14 mouse cellular contexts compared by ENCODE assay signal in genomic region chr2:27751135-27751519, GRCm38 (mm10).
A peak's percentile ranks its signal among the peaks of the same experiment; 100 is the strongest.
DNase-seq lines count a peak whose midpoint lies in the region; ATAC-seq and TF ChIP-seq lines count a peak whose summit lies in the region.
"Had no signal": no experiment of that assay in that cellular context is flagged by ENCODE, and none has a peak within 500 bp of the region (broad histone marks: within the 10 kb centered on the region; RNA-seq: fewer than 3 reads in every experiment).

No protein-coding gene starts in this region.

- peaks cover 27% of the 10 kb centered on the region for H3K27me3 ChIP-seq in heart, embryonic 12.5 days (replicated peaks)
- no peaks in the 10 kb centered on the region for H3K27me3 ChIP-seq in liver, adult 2 months (ENCODE audit: control insufficient read depth, insufficient read depth, low read length)
- H3K27me3 ChIP-seq in intestine, embryonic 16.5 days (replicated peaks; ENCODE audit: control insufficient read depth, insufficient read depth, low read length): no peaks in the 10 kb centered on the region
- no peaks in the 10 kb centered on the region for H3K27me3 ChIP-seq in hindbrain, embryonic 13.5 days
- H3K27me3 ChIP-seq: hindbrain, embryonic 15.5 days; liver, embryonic 13.5 days; midbrain, embryonic 12.5 days; neural tube, embryonic 13.5 days had no signal

- WGBS in heart, embryonic 12.5 days: 15% methylated on average over 7 of the region's 7 CpGs
- WGBS in liver, adult 2 months: 41% methylated on average over 7 of the region's 7 CpGs
- WGBS in intestine, embryonic 16.5 days: 53% methylated on average over 7 of the region's 7 CpGs
- WGBS in hindbrain, embryonic 13.5 days: 85% methylated on average over 7 of the region's 7 CpGs

- H3K9ac ChIP-seq in heart, embryonic 12.5 days: peak overlapping the region; percentile 31; the same call in 1 of the 2 replicates
- H3K9ac ChIP-seq in liver, adult 2 months (ENCODE audit: low read depth, low read length): peak overlapping the region; percentile 4
- H3K9ac ChIP-seq in intestine, embryonic 16.5 days (ENCODE audit: low read depth, low read length): no peak overlapping the region
- H3K9ac ChIP-seq in hindbrain, embryonic 13.5 days: no peak overlapping the region
- H3K9ac ChIP-seq: hindbrain, embryonic 15.5 days; liver, embryonic 13.5 days; midbrain, embryonic 12.5 days; neural tube, embryonic 13.5 days had no signal

- ATAC-seq in heart, embryonic 12.5 days (ENCODE audit: insufficient number of reproducible peaks, low FRiP score): peak; percentile 34; the same call in 1 of the 2 replicates
- ATAC-seq in intestine, embryonic 16.5 days: peak; percentile 29; the same call in 1 of the 2 replicates
- no peak for ATAC-seq in hindbrain, embryonic 13.5 days (ENCODE audit: low FRiP score)

- TF ChIP-seq CTCF in liver, adult 2 months (IDR thresholded peaks at IDR 0.05; ENCODE audit: low read depth, low read length): no peak

- intact Hi-C loops in heart, postnatal 14 days (cut with DNase I): no loop called here

- no peak overlapping the region for H3K4me3 ChIP-seq in heart, embryonic 12.5 days
- no peak overlapping the region for H3K4me3 ChIP-seq in liver, adult 2 months (ENCODE audit: insufficient read depth, low read depth, low read length)
- no peak overlapping the region for H3K4me3 ChIP-seq in intestine, embryonic 16.5 days (ENCODE audit: low read length)
- no peak overlapping the region for H3K4me3 ChIP-seq in hindbrain, embryonic 13.5 days
- H3K4me3 ChIP-seq: hindbrain, embryonic 15.5 days; liver, embryonic 13.5 days; midbrain, embryonic 12.5 days; neural tube, embryonic 13.5 days had no signal

- TF ChIP-seq POLR2A in liver, adult 2 months (IDR thresholded peaks at IDR 0.05; ENCODE audit: extremely low read depth, insufficient read depth, low read length): no peak

- H3K27ac ChIP-seq in heart, embryonic 12.5 days (ENCODE audit: poor library complexity, severe bottlenecking): peak overlapping the region; percentile 52
- H3K27ac ChIP-seq in liver, adult 2 months (replicated peaks; ENCODE audit: insufficient read depth, low read depth, low read length): peak overlapping the region; percentile 56
- peak overlapping the region; percentile 9 for H3K27ac ChIP-seq in intestine, embryonic 16.5 days (ENCODE audit: low read length)
- H3K27ac ChIP-seq in hindbrain, embryonic 13.5 days: no peak overlapping the region
- H3K27ac ChIP-seq: hindbrain, embryonic 15.5 days; liver, embryonic 13.5 days; midbrain, embryonic 12.5 days; neural tube, embryonic 13.5 days had no signal

- no peak for DNase-seq in heart, postnatal 14 days
- DNase-seq in liver, adult 2 months (ENCODE audit: extremely low read depth, low read depth, low spot score): no peak
- DNase-seq in liver: no peak
- peak; percentile 55 for DNase-seq in lung, postnatal 36 days
- DNase-seq in thymus, adult 18-20 months: no peak
- DNase-seq: adrenal gland, postnatal 14 days; liver, embryonic 13.5 days; right cerebral cortex, adult 18-20 months had no signal

- H3K4me2 ChIP-seq in heart, embryonic 12.5 days: 0 out of 2 replicates have a peak overlapping the region, but pooled peaks have one; percentile 1
- no peak overlapping the region for H3K4me2 ChIP-seq in intestine, embryonic 16.5 days (ENCODE audit: low read depth, low read length)
- no peak overlapping the region for H3K4me2 ChIP-seq in hindbrain, embryonic 13.5 days
- H3K4me2 ChIP-seq: hindbrain, embryonic 15.5 days; liver, embryonic 13.5 days; midbrain, embryonic 12.5 days; neural tube, embryonic 13.5 days had no signal

- H3K36me3 ChIP-seq in heart, embryonic 12.5 days: peaks cover 62% of the 10 kb centered on the region
- peaks cover 66% of the 10 kb centered on the region for H3K36me3 ChIP-seq in liver, adult 2 months (ENCODE audit: control insufficient read depth, insufficient read depth, low read length)
- H3K36me3 ChIP-seq in intestine, embryonic 16.5 days (ENCODE audit: control insufficient read depth, insufficient read depth, low read length): peaks cover 21% of the 10 kb centered on the region
- H3K36me3 ChIP-seq in hindbrain, embryonic 13.5 days: peaks cover 63% of the 10 kb centered on the region

- peaks cover 16% of the 10 kb centered on the region; the same call in 1 of the 2 replicates for H3K79me2 ChIP-seq in liver, adult 2 months (ENCODE audit: control insufficient read depth, insufficient read depth, low read length)

- H3K9me3 ChIP-seq in heart, embryonic 12.5 days (replicated peaks): no peaks in the 10 kb centered on the region
- no peaks in the 10 kb centered on the region for H3K9me3 ChIP-seq in intestine, embryonic 16.5 days (ENCODE audit: control insufficient read depth, low read length)
- H3K9me3 ChIP-seq in hindbrain, embryonic 13.5 days: no peaks in the 10 kb centered on the region
- H3K9me3 ChIP-seq: hindbrain, embryonic 15.5 days; liver, embryonic 13.5 days; midbrain, embryonic 12.5 days; neural tube, embryonic 13.5 days had no signal

- peaks cover 66% of the 10 kb centered on the region for H3K4me1 ChIP-seq in heart, embryonic 12.5 days (replicated peaks)
- peaks cover 60% of the 10 kb centered on the region for H3K4me1 ChIP-seq in liver, adult 2 months (ENCODE audit: control insufficient read depth, insufficient read depth, low read length)
- peaks cover 21% of the 10 kb centered on the region for H3K4me1 ChIP-seq in intestine, embryonic 16.5 days (ENCODE audit: control insufficient read depth, insufficient read depth, low read length)
- peaks cover 21% of the 10 kb centered on the region for H3K4me1 ChIP-seq in hindbrain, embryonic 13.5 days (replicated peaks)

Comparison
In these comparisons a context has a peak if more than half of its experiments do, and no peak if none do; other contexts are left out.
1. H3K9ac ChIP-seq: peak in heart, embryonic 12.5 days (single experiment) and liver, adult 2 months (single experiment); none in intestine, embryonic 16.5 days (single experiment) and hindbrain, embryonic 13.5 days (single experiment).